Mouse (Mus musculus) adrenal gland, adult 10 weeks (tissue): Measurements from ENCODE around the gene Vmn1r25. TPM values are rescaled to one million over a fixed set of nuclear protein-coding genes. Genes with fewer than 3 reads are reported as not detected.

Experiments used
- polyA plus RNA-seq: library from polyadenylated mRNA; stranded (reverse); fragments of 350-450 nt; fragmentation: Illumina TruSeq; extraction: RNeasy Lipid Tissue Mini Kit (QIAGEN cat#74804); gene quantifications from one replicate; pipeline ENCODE4 v1.2.3, GENCODE M21; 2014; ENCODE audit warnings: low read depth, low replicate concordance

Gene Vmn1r25
- polyA plus RNA-seq, result not detected

DNA sequence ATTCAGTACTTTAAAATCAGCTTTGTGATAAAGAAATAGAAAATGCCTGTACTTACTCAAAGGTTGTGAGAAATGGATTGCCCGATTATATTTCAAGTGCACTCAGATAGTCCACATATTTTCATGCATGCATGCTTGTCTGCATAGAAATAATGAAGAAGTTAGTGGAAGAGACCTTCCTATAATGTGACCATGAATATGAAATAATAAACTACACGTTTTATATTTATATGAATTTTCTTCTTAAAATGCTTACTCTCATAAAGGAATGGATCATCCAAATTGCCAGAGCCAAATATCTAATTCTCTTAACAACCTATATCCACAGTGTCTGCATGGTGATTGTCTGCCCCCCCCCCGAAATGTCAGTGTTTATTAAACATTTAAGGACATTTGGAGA lies at the start of gene Vmn1r25:
TSS of gene Vmn1r25 (minus strand) at position 101 of the 400 bp plus-strand sequence.

DNA sequence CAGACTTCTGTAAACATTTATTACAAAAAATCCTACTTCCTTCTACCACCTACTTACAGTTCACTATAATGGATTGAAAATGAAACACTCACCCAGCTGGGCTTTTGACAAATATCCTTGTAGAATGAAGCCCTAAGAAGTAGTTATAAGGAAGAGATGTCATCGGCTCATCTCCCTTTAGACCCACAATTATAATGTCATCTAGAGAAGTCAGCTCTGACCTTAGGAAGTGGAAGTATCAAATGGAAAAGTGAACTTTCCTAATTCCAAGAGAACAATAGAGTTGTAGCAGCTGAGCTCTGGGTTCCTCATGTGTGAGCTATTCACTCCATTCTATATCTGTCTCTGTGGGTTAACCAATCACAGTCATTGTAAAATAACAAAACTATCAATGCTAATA lies 34.4 kb upstream of the Vmn1r25 start, which contains the start of gene Vmn1r26:
TSS of gene Vmn1r26 (minus strand) at position 101 of the 400 bp plus-strand sequence.

DNA sequence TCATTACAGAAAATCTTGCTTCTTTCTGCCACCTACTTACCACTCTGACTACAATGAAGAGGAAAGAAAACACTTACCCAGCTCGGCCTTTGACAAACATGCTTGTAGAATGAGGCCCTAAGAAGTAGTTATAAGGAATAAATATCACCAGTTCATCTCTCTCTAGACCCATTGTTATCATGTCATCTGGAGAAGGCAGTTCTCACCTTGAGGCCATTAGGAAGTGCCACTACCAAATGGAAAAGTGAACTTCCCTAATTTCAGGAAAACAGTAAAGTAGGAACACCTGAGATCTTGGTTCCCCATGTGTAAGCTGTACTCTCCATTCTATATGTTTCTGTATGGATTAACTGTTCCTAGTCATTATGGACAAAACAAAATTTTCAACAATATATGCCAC lies 19.2 kb downstream of the Vmn1r25 start, which contains the start of gene Vmn1r24:
TSS of gene Vmn1r24 (minus strand) at position 101 of the 400 bp plus-strand sequence.

Other genes starting within 250 kb of the Vmn1r25 start
- 33.6 TPM for gene Vopp1, start 155.7 kb downstream of the Vmn1r25 start, polyA plus RNA-seq
- gene Vmn1r21, start 130.5 kb downstream of the Vmn1r25 start, polyA plus RNA-seq, result not detected
- not detected for gene Vmn1r22, start 72.8 kb downstream of the Vmn1r25 start, polyA plus RNA-seq
- not detected for gene Vmn1r23, start 54.0 kb downstream of the Vmn1r25 start, polyA plus RNA-seq
- gene Vmn1r24, start 19.3 kb downstream of the Vmn1r25 start, polyA plus RNA-seq, result not detected
- gene Vmn1r26, start 34.3 kb upstream of the Vmn1r25 start, polyA plus RNA-seq, result not detected
- not detected for gene Vmn1r27, start 238.0 kb upstream of the Vmn1r25 start, polyA plus RNA-seq